Mouse (Mus musculus): ENCODE measurements around the gene Acoxl.

Gene Acoxl

DNA sequence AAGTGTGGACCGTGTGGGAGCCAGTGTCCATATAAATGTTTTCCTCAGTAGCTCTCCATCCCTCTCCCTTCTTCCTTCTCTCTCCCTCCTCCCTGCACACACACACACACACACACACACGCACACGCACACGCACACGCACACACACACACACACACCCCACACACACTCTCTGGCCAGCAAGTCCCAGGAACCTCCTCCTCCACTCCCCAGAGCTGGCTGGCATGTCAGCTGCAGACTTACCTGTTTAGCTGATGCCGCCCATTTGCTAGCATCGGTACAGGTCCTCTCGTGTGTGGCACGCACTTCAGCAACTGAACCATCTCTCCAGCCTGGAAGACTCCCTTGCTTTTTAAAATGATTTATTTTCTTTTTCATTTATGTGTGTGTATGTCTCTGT lies 280.3 kb downstream of the Acoxl start:
- no peak for DNase-seq (ENCODE audit: low spot score)

DNA sequence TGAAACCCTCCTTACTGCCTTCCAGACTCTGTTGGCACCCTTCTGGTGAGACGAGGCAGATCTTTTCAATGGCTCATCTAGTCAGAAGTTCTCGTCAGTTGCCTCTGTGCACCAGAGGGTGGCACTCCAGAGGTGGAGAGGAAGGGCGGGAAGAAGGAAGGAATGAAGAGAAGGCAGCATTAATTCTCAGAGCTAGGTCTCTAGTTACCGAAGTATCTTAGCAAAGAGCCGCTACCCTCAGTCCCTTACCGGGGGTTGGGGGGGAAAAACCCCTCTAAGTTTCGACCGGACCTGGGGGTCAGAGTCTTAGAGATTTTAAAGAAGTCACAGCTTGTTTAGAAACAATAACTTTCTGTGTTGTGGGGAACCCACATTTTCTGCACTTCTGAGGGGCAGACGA lies 283.8 kb downstream of the Acoxl start:
- DNase-seq (ENCODE audit: low spot score), result peak; percentile 43

DNA sequence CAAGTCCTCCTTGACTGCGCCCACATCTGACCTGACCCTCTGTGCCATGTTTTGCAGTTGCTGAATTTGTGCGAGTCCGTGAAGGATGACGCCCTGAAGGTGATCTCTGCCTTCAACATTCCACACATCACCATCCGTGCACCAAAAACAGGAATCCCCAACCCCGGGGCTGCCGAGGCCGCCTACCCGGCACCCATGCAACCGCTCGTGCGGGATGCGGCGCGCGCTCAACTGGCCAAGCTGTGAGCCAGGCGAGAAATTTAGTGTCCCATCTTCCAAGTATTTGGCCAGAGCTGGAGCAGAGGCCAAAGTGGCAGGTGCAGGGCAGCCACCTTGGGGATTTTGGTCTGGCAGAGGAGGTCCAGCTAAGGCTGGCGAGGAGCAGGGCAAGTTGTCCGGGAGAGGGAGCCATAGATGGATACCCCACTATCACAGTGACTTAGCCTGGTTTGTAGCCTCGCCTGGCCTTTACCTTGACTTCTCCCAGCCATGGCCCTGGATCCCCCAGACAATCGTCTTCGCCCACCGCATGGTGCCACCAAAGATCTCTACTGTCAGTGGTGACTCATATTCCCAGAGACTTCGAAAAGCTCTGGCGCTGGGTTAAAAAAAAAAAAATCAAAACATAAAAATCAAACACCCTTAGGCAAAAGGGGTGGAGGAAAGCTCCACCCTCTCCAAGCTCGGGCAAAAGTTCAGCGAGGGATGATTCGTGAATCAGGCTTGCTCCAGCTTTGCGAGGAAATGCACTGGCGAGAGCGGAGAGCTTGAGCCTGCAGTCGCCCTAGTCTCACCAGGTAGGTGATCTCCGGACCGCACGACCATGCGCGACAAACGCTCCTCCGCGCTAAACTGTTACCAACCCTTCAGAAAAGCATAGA lies 284.5 kb downstream of the Acoxl start:
- DNase-seq (ENCODE audit: low spot score), result no peak

DNA sequence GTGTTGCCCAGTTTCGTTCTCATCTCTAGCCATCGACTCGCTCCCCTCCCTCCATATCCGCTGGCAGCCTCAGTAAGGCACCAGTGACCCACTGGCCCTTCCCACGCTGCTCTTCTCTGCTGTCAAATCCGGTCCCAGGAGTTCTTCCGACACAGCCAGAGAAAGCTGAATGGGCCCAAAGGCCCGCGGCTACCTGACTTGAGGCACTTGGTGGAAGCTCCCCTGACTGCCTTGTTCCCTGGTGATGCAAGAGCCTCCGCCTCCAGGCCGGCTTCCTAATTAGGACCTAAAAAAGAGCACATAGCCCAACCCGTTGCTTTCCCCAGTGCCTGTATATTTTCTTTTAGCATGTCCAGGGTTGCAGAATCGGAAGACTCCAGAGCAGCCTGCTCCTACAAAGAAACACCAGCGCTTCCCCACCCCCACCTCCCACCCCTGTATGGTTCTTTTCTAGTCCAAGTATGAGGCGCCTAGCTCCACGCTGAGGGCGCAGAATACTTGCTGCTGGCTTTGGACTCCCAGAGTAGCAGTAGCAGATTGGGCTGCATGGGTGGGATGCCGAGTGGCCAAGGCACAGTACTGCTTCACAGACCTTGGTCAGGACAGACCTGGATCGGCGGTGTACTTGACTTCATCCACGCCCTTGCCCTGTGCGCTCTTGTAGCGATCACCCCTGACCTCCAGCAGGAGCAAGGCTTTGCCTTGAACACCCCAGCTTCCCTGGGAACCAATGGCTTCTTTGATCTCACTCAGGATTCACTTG lies 285.4 kb downstream of the Acoxl start:
- no peak for DNase-seq (ENCODE audit: low spot score)

DNA sequence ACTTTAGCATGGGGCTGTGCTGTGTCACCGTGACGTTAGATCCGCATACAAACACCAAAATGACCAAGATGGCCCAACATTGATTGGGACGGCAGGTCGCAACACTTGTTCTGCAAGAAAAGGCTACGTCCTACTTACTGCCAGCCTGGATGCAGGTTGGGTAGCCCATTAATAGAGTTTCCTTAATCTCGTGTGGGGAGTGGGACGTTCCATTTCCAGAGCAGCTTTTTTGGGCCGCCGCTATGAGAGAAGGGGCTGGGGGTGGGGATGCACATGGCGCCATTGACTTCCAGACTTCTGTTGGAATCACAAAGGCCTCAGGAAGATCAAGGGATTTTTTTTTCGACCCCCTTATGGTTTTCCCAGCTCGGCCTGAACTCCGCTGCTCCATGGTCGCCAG lies 286.0 kb downstream of the Acoxl start:
- no peak for DNase-seq (ENCODE audit: low spot score)

DNA sequence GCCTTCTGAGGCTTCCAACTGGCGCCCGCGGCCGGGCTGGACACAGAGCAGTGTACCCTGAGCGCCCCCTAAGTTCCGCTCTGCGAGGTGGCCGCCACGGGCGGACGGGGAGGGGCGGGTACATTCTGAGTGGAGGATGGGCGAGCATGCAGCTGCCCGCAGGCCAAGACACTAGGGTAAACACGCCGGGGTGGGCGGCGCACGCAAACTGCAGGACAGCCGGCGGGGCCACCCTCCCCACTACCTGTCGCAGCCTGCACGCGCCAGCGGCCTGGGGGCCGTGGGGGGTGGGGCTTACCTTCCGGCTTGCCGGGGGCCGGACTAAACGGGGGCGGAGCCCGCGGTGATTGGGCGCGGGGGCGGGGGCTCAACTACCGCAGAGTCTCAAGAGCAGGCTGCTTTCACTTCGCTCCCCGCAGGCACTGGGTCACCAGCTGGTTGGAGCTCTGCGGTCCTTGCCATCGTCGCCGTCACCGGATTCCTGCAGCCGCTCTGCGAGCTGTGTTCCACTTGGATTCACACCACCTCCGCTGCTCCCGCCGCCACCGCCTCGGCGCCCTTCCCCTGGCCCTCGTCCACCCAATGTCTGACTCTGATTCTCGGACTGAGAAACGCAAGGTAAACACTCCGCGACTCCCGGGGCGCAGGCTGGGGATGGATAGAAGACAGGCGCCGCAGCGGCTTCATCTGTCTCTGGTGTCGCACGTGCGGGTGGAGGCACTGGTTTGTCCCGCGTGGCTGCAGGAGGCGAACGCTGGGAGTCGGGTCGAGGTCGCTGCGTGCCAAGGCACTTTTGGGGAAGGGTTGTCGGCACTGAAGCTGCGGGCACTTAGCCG lies 287.2 kb downstream of the Acoxl start, which contains the start of gene Bcl2l11:
Gene Bcl2l11 (plus strand): TSS at position 404 of the 836 bp plus-strand sequence.
- peak; percentile 91 for DNase-seq (ENCODE audit: low spot score)

DNA sequence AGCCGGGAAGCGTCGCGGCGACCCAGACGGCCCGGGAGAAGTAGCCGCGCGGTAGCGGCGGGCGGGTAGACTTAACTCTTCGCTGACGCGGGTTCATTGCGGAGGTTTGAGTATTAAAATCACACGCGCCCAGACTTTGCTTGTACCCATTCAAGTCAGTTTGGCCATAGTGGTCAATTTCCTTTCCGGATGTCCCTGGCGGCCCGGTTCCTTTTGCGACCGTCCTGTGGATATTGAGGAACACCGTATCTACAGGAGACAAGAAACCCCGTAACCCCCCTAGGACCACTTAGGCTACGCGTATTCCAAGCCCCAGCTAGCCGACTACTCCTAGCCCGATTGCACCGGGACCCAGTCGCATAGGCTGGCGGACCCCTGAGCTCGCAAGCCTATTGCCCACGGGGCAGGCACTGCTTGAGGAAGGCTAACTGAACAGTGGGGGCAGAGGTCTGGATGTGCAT lies 287.9 kb downstream of the Acoxl start:
- no peak for DNase-seq (ENCODE audit: low spot score)

DNA sequence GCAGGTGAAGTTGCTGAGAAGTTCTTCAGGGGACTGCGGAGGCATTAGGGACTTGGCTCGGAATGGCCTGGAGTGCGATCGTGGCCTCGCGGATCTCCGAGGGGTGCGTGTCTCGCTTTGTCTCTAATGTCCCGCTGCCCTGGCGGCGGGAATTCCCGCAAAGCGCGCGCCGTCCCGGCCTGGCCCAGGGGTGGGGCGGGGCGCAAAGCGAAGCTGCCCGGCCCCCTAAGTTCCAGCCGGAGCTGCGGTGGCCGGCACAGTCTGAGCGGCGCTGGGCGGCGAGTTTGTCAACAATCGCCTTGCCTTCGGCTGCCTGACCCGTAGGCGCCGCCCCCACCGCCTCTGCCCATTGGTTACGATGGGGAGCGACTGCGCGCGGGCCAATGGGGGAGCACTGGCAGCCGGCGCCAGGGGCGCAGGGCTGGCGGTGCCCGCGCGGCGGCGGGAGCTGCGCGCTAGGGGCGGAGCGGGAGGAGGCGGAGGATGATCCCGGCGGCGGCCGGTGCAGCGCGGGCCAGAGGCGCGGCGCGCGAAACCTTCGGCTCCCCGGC lies 288.5 kb downstream of the Acoxl start:
- DNase-seq (ENCODE audit: low spot score), result peak; percentile 91

DNA sequence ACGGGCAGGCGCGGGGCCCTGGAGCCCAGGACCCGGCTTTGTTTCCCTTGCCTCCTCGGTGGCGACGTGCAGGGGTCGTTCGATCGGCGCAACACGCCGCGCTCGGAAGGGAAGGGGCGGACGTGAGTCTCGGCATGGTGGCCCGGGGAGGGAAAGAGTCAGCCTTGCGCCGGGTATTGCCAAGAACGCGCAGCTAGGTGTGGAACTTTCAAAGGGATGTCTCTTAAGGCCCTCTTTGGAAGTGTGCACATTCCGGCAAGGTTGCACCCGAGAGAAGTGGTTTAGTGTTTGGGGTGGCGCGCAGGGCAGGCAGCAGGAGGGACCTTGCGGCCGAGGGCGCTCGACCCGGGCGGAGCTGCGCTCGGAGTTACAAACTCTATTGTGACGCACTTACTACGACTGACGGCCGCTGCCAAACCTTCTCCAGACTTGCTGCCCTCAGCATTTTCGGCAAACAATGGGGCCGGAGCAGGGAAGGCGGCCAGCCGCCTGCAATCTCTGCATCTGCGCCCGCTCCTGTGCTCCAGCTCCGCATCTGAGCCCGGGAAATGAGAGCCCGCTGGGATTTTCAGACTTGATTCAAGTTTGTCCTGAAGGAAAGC lies 289.1 kb downstream of the Acoxl start:
- DNase-seq (ENCODE audit: low spot score), result peak; percentile 71

DNA sequence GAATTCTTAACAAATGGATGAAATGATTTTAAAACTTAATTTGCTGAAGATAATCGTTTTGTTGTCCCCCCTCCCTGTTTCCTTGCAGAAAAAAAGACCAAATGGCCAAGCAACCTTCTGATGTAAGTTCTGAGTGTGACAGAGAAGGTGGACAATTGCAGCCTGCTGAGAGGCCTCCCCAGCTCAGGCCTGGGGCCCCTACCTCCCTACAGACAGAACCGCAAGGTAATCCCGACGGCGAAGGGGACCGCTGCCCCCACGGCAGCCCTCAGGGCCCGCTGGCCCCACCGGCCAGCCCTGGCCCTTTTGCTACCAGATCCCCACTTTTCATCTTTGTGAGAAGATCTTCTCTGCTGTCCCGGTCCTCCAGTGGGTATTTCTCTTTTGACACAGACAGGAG lies 289.9 kb downstream of the Acoxl start:
- no peak for DNase-seq (ENCODE audit: low spot score)

DNA sequence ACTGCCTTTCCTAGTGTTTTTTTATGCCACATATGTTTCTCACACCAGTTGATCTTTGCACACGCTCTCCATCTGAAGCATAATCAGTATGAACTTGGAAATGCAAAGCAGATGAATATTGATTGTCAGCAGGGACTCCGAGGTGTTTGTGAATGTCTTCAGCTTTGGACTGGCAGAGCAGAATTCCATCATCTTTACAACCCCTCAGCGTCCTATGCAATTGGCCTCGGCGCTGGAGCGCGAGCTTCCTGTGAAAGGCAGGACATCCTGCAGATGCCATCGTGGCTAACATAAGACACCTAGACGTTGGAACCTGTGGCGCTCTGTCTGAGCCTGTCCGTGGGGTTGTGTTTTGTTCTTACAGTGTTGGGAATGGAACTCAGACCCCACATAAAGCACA lies 292.8 kb downstream of the Acoxl start:
- no peak for DNase-seq (ENCODE audit: low spot score)

DNA sequence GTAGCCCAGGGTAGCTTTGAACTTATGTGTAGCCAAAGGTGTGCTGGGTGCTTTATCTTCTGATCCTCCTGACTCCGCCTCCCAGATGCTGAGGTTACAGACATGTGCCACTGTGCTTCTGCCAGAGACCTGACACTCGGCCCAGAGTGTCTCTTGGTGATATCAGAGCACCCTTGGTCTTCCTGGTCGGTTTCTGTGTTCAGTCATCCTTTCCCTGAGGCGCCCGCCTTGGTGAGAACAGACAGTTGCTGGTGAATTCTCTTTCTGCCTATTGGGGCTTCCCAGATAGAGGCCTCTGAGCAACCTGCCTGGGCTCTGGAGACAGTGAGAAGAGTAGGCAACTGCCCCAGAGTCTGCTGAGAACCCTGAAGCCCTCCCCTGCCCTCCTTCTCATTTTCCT lies 294.0 kb downstream of the Acoxl start:
- no peak for DNase-seq (ENCODE audit: low spot score)

DNA sequence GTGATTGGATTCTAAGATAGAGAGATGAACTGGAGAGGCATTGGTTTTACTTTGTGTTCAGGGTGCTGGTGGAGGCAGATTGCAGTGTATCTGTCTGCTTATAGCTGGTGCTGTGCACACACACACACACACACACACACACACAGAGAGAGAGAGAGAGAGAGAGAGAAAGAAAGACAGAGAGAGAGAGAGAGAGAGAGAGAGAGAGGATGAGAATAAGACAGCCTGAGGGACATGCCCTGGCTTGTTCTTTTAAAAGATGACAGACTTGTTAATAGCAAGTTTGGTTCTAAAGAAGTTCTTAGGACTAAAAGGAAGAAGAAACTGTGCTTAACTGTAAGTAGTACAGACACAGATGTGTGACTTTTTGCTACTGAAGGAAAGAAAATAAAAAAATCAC lies 295.2 kb downstream of the Acoxl start:
- no peak for DNase-seq (ENCODE audit: low spot score)

DNA sequence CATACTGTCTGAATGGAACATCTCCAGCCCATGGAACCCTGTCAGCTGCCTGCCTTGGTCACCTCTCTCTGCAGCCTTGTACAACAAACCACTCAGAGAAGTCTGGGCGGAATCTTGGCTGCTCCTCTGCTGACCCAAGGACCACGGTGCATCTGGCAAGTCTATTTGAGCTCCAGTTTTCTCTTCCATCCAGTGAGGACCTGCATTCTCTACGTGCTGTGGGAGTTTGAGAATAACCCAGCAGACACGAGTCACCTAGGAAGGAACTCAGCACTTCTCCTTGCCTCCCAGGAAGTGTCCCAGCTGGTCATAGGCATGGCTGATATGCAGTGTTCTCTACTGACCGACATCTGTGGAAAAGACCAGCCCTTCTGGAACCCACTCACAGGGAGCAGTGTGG lies 295.8 kb downstream of the Acoxl start:
- DNase-seq (ENCODE audit: low spot score), result no peak

DNA sequence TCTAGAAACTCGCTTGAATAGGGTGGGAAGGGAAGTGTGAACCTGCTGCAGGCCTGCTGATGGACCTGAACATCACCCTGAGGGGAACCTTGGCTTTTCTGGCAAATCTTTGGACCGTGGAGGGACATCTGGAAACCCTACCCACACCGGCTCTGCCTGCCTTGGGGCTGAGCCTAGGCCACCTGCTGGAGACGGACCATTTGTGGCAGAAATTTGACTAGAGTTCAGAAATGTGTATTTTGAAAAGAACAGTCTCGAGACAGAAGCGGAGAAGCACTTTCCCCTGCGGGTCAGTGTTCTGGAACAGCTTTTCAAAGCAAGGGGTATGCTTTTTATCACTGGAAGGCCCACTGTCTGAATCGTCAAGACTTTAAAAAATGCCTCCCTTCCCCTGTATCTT lies 296.3 kb downstream of the Acoxl start:
- no peak for DNase-seq (ENCODE audit: low spot score)

DNA sequence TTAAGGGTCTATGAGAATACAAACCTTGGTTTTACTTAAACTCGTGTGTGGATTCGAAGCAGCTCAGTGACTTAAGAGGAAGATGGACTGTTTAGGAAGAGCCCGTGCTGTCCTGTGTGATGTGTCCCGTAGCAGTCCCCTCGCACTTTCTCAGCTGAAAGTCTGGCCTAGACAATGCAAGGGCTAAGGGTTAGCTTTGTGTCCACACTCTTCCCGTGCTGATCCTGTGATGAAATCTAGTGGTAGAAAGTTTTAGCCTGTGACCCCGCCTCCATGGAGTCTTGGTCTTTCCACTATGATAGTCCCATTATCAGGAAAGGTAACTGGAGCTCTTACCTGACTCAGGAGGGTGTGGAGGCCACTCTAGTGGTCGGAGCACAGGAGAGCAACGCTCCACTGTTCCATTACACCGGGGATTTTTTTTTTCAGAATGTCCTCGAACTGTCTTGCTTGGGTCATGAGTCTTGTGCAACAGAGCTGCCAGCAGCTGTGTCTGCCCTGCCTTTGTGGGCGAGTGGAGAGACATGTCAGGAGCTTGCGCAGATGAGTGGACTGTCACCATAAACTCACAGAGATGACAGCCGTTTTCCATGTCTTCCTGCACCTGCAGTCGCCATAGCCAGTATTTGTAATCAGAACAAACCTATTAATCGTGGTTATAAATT lies 298.2 kb downstream of the Acoxl start:
- no peak for DNase-seq (ENCODE audit: low spot score)

DNA sequence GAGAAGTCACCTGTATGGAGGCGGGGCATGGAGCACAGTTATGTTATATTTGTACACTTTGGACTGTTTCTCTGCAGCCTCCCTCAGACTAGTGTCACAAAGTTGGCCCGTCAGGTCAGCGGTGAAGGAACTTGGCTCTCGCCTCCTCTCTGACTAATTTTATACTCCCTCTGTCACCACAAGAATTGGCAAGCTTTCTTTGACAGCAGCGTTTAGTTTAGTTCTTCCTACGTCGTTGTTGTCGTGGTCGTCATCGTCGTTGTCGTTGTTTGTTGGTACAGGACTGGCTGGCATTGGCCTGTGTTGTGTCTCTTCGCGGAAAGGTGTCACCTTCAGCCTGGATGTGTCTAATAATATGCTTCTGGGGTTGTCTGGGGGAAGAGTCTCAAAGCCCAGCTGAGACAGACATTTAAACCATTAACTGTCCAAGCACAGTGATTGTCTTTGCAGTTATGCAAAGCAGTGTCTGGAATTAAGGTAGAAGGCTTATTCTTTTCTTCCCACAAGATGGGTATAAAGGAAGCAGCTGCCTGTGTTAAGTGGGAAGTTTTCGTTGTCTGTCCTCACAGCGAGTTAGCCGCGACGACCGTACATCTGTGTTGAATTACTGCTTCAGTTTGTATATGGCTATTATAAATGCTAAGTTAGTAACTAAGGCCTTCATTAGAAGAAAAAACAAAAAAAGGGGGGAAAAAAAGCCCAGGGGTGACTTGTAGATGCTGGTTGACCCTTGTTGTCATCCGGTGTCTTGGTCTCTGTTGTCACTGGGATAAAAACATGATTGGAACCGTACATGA lies 299.0 kb downstream of the Acoxl start:
- DNase-seq (ENCODE audit: low spot score), result no peak

DNA sequence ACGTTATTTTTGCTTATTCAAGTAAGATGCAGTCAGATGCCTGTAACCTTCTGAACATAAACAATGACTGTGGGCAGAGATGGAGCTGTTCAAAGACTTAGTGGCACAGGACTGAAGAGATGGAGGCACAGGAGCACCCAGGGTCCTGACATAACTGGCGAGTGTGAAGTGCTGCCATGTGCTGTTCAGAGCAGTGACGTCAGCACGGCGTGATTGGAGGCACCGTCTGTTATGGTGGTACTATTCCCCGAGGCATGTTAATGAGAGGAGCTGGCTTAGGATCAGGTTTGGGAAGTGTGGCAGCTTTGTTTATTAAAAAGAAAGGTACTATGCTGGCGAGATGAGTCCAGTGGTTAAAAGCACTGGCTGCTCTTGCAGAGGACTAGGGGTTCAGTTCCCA lies 300.2 kb downstream of the Acoxl start:
- no peak for DNase-seq (ENCODE audit: low spot score)

DNA sequence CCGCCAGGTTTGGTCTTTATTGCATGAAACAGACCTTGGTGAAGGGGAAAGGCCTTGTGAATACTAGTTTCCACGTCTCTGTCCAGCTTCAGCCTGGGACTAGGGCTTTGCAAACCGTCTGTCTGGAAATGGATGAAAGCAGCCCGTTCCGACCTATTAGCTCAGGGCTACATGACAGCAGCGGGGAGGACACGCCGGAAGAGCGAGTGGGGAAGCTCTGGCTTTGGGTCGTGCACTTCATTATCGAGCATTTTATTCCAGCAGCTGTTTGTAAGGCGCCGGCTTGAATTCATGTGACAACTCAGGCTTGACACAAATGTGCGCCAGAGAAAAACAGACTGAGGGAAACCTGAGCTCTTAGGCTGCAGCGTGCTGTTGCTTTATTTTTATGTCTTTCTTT lies 301.1 kb downstream of the Acoxl start:
- DNase-seq (ENCODE audit: low spot score), result no peak

DNA sequence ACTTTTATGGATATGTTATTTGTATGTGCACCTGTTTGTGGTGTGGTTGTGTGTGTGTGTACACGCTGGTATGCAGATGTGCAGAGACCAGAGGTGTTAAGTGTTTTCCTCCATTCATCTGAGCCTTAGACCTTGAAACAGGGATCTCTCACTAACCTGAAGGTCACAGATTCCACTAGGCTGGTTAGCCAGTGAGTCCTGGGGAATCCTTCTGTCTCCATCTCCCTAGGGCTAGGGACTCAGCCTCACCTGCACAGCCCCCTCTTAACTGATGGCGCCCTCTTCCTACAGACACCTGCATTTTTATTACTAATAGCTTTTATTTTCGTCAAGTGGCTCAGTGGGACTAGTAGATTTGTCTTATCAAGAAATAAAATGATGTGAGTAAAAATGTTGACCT lies 301.5 kb downstream of the Acoxl start:
- no peak for DNase-seq (ENCODE audit: low spot score)
